8 mouse cellular contexts compared by ENCODE assay signal in genomic region chr13:104179176-104179888, GRCm38 (mm10). TPM values are rescaled to one million over a fixed set of nuclear protein-coding genes. Genes with fewer than 3 reads are reported as not detected.
DNase-seq lines count a peak whose midpoint lies in the region; ATAC-seq and TF ChIP-seq lines count a peak whose summit lies in the region.

No protein-coding gene starts in this region.

- peak overlapping the region; percentile 89 for H3K9ac ChIP-seq in forebrain, embryonic 13.5 days
- H3K9ac ChIP-seq in liver, embryonic 13.5 days: peak overlapping the region; percentile 90

- H3K9me3 ChIP-seq in E14TG2a.4 (ENCODE audit: low read length): no peaks in the 10 kb centered on the region
- no peaks in the 10 kb centered on the region for H3K9me3 ChIP-seq in forebrain, embryonic 13.5 days (replicated peaks)
- H3K9me3 ChIP-seq in liver, embryonic 13.5 days (replicated peaks): no peaks in the 10 kb centered on the region

- TF ChIP-seq CTCF in E14TG2a.4 (conservative IDR thresholded peaks at IDR 0.05; ENCODE audit: low read length): no peak

- peak overlapping the region; percentile 63; the same call in 1 of the 2 replicates for H3K27ac ChIP-seq in forebrain, embryonic 13.5 days
- H3K27ac ChIP-seq in liver, embryonic 13.5 days: peak overlapping the region; percentile 92

- peaks cover 35% of the 10 kb centered on the region for H3K4me1 ChIP-seq in E14TG2a.4 (replicated peaks; ENCODE audit: low read depth, low read length)
- H3K4me1 ChIP-seq in forebrain, embryonic 13.5 days: peaks cover 19% of the 10 kb centered on the region
- H3K4me1 ChIP-seq in liver, embryonic 13.5 days (replicated peaks): peaks cover 24% of the 10 kb centered on the region

- WGBS in forebrain, embryonic 13.5 days: 20% methylated on average over 13 of the region's 13 CpGs
- WGBS in liver, embryonic 13.5 days (ENCODE audit: insufficient replicate concordance): 6% methylated on average over 13 of the region's 13 CpGs

- peak; percentile 8; the same call in 1 of the 2 replicates for ATAC-seq in frontal cortex, adult (ENCODE audit: low TSS enrichment)
- 0 out of 2 replicates have a peak, but pooled peaks have one; percentile 1 for ATAC-seq in forebrain, embryonic 13.5 days
- no peak for ATAC-seq in liver, embryonic 13.5 days (ENCODE audit: low read depth)
- ATAC-seq in cerebellum, adult (ENCODE audit: insufficient number of reproducible peaks, low FRiP score, low TSS enrichment): no peak

- DNase-seq in frontal cortex, postnatal 36 days (ENCODE audit: low spot score in 2 of 2): no peak
- peak; percentile 23 for DNase-seq in liver, embryonic 13.5 days
- DNase-seq in frontal cortex, postnatal 25 days (ENCODE audit: low spot score in 2 of 2): no peak
- DNase-seq in spleen, adult 12 weeks (ENCODE audit: low spot score): no peak

- H3K4me2 ChIP-seq in forebrain, embryonic 13.5 days: peak overlapping the region; percentile 63
- H3K4me2 ChIP-seq in liver, embryonic 13.5 days: peak overlapping the region; percentile 73

- peak overlapping the region; percentile 93 for H3K4me3 ChIP-seq in E14TG2a.4 (replicated peaks; ENCODE audit: low read length)
- peak overlapping the region; percentile 90 for H3K4me3 ChIP-seq in forebrain, embryonic 13.5 days
- H3K4me3 ChIP-seq in liver, embryonic 13.5 days (replicated peaks): peak overlapping the region; percentile 86

- no peaks in the 10 kb centered on the region for H3K27me3 ChIP-seq in E14TG2a.4 (ENCODE audit: insufficient read depth, low read length)
- no peaks in the 10 kb centered on the region for H3K27me3 ChIP-seq in forebrain, embryonic 13.5 days
- H3K27me3 ChIP-seq in liver, embryonic 13.5 days: no peaks in the 10 kb centered on the region

- H3K36me3 ChIP-seq in E14TG2a.4 (ENCODE audit: insufficient read depth, low read length): peaks cover 30% of the 10 kb centered on the region
- peaks cover 24% of the 10 kb centered on the region for H3K36me3 ChIP-seq in forebrain, embryonic 13.5 days (ENCODE audit: poor library complexity, severe bottlenecking)
- peaks cover 21% of the 10 kb centered on the region for H3K36me3 ChIP-seq in liver, embryonic 13.5 days

RNA-seq across cellular contexts. Expression of gene Trim23, which starts 0.7 kb away (rescaled TPM):
- 28.4 and 33.9 TPM in 2 replicates for polyA plus RNA-seq in forebrain, embryonic 13.5 days (2015; fragmentation: Nextera tagmentation; extraction: Ambion mirVana)
- polyA plus RNA-seq in liver, embryonic 13.5 days (2015; fragmentation: Nextera tagmentation; extraction: Ambion mirVana): 8.3 and 11.0 TPM in 2 replicates

RNA-seq across cellular contexts. Expression of gene Trappc13, which starts 1.1 kb away (rescaled TPM):
- 82.8 and 85.2 TPM in 2 replicates for polyA plus RNA-seq in forebrain, embryonic 13.5 days (2015; fragmentation: Nextera tagmentation; extraction: Ambion mirVana)
- polyA plus RNA-seq in liver, embryonic 13.5 days (2015; fragmentation: Nextera tagmentation; extraction: Ambion mirVana): 29.1 and 35.8 TPM in 2 replicates

RNA-seq across cellular contexts. Expression of gene Cenpk, which starts 49.1 kb away (rescaled TPM):
- polyA plus RNA-seq in forebrain, embryonic 13.5 days (2015; fragmentation: Nextera tagmentation; extraction: Ambion mirVana): 67.1 and 74.6 TPM in 2 replicates
- 87.2 and 104 TPM in 2 replicates for polyA plus RNA-seq in liver, embryonic 13.5 days (2015; fragmentation: Nextera tagmentation; extraction: Ambion mirVana)

RNA-seq across cellular contexts. Expression of gene Ppwd1, which starts 49.3 kb away (rescaled TPM):
- polyA plus RNA-seq in forebrain, embryonic 13.5 days (2015; fragmentation: Nextera tagmentation; extraction: Ambion mirVana): 13.6 and 14.3 TPM in 2 replicates
- 10.7 and 12.4 TPM in 2 replicates for polyA plus RNA-seq in liver, embryonic 13.5 days (2015; fragmentation: Nextera tagmentation; extraction: Ambion mirVana)

Comparison
In these comparisons a context has a peak if more than half of its experiments do, and no peak if none do; other contexts are left out.
1. ATAC-seq: peak in frontal cortex, adult (single experiment) and forebrain, embryonic 13.5 days (single experiment); none in liver, embryonic 13.5 days (single experiment) and cerebellum, adult (single experiment).
2. Peak in every context shown above with its lines, with median percentiles within 50 percentile points of each other: H3K4me3 ChIP-seq.